Mouse (Mus musculus): ENCODE results near the gene Cdnf. TPM values are rescaled to one million over a fixed set of nuclear protein-coding genes. Genes with fewer than 3 reads are reported as not detected.

Gene Cdnf
- total RNA-seq (2021): 1 to 10 TPM; 3.4 to 4.9 TPM
- long read RNA-seq, experiment 1, partial matches to known transcripts: 0 of 3 reads
- long read RNA-seq, experiment 1, other reads (novel, unspliced or antisense): 0 of 3 reads
- long read RNA-seq, experiment 2, partial matches to known transcripts: 0 of 2 reads
- long read RNA-seq, experiment 2, other reads (novel, unspliced or antisense): 1 of 2 reads

DNA sequence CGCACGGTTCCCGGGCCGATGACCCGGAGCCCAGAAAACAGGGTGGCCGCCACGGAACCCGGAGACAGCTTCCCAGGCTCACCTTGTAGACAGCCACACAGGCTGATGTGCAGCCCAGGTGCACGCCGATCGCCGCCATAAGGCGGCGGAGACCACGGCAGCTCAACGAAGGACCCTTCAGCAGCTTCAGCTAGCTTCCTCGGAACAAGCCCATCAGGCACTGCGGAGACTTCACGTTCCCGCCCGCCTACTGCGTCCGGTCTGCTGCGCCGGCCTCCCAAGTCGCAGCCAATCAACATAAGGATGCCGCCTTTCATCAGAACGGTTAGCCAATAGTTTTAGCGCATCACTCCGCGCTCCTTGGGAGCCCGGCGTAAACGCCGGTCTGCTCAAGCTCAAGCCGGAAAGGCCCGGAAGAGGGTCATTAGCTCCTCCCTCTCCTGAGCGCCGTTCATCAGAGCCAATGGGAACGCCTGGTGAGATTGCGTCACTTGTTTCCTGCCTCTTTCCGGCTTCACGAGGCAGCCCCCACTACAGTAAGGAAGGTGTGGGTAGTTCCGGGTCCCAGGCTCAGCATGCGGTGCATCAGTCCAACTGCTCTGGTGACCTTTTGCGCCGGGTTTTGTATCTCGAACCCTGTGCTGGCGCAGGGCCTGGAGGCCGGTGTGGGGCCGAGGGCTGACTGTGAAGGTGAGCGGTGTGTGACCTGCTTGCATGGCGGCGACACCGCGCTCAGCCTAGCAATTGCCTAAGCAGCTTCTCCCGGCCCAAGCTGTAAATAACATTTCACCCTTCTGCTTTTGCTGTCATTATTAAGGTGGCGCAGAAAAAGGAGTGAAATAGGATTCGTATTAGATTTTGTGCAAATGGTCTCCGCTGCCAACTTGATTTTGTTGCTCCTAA is at the start of gene Cdnf, which contains the start of the genes Gm45902 and Hspa14:
Gene Cdnf, plus strand, starts transcription at position 479 of the 903 bp plus-strand sequence.
Gene Gm45902, minus strand, starts transcription at position 239 of the 903 bp plus-strand sequence.
Gene Hspa14, minus strand, starts transcription at position 263 of the 903 bp plus-strand sequence.
- peak; percentile 83 to 87 for DNase-seq (ENCODE audit: low spot score in 2 of 2)

DNA sequence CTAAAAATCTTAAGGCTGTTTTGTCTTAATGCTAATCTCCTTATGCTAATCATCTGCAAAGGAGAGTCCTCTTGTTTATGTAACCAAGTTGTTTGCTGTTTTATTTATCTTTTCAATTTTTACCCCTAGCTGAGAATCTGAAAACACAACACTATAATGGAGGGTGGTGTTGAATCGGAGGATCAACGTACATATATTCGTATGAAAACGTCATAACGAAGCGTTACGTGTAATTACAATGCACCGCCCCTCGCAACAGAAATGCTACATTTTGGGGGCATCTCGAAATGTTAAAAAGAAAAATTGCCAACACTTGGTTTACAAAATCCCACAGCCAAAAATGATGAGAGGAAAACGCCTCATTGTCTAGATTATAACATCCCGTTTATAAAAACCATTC is 38.9 kb upstream of the Cdnf start:
- no peak for DNase-seq (ENCODE audit: low spot score in 2 of 2)

DNA sequence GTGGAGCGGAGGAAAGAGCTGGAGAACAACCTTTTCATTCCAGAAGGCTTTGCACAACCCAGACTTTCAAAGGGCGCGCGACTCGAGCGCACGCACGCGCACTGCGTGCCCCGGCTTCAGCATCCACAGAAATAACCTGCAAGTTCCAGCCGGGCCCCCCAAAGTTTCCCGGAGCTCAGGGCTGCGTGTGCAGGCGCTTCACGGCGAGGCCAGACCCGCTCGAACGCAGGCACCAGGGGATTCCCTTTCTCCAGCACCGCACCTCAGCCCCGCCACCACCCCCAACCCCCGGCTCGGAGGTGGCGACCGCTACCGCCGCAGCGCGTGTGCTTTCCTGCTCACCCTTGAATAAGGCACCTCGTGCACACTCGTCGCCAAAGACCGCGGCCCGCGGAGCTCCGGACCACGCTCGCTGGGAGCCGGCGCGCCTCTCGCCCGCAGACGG is 38.4 kb upstream of the Cdnf start:
- DNase-seq (ENCODE audit: low spot score in 2 of 2): peak; percentile 56 to 57

DNA sequence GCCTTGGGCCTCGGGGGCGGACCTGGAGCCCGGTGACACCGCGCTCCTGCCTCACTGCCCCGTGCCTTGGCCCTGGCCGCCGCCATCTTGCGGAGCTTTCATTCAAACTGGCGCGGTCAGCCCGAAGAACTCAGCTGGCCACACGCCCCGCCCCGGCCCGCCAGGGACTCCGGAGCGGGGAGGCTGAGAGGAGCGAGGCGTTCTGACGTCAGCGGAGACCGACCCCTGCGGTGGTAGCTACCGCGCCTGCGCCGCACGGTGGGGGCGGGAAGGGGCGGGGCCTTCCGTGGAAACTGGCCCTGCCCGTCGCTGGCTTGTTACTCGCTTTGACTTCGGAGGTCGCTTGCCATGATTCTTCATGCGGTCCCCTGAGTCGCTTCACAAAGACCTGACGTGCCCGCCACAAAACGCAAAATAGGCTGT is 38.0 kb upstream of the Cdnf start, which contains the start of gene Suv39h2:
Gene Suv39h2, minus strand, starts transcription at position 171 of the 423 bp plus-strand sequence.
- peak; percentile 98 for DNase-seq (ENCODE audit: low spot score in 2 of 2)

GRCm38 (mm10) chr2:3475746-3476251 is 37.0 kb upstream of the Cdnf start:
- no peak for DNase-seq (ENCODE audit: low spot score in 2 of 2)

DNA sequence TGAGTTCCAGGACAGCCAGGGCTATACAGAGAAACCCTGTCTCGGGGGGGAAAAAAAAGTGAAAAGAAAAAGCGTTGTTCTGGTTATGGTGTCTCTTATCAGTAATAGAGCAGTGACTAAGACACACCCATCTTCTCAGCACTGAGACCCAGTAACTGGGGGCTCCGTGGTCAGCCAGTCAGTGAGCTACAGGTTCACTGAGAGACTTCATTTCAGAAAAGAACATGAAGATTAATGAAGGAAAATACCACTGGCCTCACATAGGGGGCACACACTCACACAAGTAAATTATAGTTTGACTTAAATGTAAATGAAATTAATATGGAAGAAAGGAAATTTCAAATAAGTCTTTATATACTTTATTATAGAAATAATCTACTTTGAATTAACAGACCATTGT is 32.6 kb upstream of the Cdnf start:
- DNase-seq (ENCODE audit: low spot score in 2 of 2): no peak

- no peak for DNase-seq (ENCODE audit: low spot score in 2 of 2)
These were observed 23.0 kb upstream of the Cdnf start for GRCm38 (mm10) chr2:3489816-3490215.

DNA sequence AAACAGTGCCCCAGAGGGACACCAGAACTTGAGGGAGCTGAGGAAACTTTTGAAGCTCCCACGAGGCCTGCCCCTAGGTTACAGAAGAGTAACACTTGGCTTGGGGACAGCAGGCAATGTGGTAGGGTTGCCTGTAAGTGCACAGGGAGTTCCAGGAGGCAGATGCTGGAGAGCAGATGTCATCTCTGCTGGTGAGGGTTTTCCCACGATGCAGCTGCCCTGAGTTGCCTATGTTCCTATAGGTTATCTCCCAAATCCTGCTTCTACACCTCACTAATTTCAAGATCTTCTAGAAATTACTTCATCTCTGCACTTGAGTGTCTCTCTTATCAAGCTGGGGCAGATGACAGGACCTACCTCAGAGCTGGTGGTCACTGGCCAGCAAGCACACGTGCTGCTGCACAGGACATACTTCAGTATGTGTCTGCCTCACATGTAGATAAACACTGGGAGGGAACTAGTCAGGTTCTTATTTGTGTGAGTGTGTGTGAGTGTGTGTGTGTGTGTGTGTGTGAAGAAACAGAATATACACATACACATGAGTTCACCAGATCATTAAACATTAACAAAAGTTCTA is 18.9 kb upstream of the Cdnf start:
- DNase-seq (ENCODE audit: low spot score in 2 of 2): no peak

DNA sequence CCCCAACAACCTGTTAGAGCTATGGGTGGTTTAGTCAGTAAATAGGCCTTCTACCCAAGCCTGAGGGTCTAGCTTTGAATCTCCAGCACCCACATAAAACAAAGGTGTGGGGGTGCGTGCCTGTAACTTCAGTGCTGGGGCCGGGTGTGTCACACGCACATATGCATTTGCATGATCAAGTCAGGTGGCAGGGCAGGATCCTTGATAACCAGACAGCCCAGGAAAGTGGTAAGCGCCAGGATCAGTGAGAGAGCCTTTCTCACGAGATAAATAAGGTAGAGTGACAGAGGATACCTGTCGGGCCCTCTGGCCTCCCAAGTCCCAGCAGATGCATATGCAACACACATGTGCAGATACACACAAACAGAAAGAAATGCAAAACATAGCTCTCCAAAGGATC is 13.3 kb upstream of the Cdnf start:
- no peak for DNase-seq (ENCODE audit: low spot score in 2 of 2)

- DNase-seq (ENCODE audit: low spot score in 2 of 2): no peak
These were observed 11.9 kb upstream of the Cdnf start for GRCm38 (mm10) chr2:3500886-3501285.

GRCm38 (mm10) chr2:3512076-3512475 is 754 bp upstream of the Cdnf start:
- DNase-seq (ENCODE audit: low spot score in 2 of 2): peak in 1 of 2 experiments; percentile 7

DNA sequence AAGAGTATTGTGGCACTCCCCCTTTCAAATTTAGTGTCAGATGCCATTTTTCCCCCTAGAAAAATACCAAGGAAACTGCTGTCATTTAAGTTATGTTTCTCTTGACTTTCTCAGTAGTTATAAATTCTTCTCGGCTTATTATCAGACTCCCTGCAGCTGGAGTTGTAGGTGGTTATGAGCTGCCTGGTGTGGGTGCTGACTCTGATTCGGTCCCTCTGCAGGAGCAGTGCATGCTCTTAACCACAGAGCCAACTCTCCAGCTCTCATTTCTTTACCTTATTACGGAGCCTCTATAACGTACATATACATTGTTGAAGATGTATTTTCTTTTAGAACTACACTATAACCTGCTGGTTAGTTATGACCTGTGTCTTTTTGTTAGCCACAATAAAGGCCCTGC is 9.7 kb downstream of the Cdnf start:
- no peak for DNase-seq (ENCODE audit: low spot score in 2 of 2)

DNA sequence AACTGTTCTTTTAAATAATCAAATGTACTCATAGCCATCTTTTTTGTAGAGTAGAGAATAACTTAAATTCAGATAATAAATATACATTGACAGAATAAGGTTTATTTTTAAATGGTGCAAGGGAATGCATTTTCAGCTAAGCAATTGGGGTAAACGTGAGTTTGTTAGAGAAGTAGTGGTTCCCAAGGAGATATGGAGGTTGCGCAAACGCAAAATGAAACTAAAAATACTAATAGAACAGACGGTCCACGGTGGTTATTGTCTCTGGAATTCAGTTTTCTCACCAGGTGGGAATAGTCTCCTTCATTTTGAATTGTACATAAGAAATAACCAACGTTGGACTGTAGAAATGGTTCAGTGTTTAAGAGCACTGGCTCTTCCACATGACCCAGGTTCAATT is 13.5 kb downstream of the Cdnf start:
- DNase-seq (ENCODE audit: low spot score in 2 of 2): no peak

DNA sequence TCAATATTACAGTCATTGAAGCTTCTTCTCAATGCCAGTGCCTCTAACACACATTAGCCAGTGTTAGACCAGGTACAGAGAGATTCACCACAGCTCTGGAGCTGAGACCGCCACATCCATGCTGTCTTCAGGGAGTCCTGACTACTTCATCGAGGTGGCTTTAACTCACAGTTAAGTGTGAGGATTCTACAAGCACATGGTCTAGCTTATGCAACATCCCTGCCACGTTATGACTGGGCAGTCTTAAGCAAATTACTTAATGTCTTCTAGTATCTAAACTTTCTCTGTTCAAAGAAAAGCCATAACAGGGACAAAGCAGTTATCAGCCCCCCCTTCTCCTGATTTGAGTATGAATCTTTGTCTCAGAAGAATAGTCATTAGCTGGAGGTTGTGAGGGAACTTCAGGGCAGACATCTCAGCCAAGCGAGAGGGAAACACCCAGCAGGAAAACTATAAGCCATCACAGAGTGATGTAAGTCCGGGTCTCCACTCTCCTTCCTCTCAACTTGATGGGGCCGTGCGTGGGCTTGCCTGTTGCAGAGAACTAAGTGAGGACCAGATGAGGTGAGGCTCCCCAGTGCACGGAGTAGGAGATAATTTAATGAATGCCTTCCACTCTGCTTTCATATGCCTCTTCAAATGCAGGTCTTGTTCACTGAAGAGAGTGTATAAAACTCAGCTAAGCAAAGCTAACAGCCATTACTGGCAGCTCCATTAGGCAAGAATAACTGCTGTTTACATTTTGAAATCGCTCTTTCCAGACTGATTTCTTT is 28.7 kb downstream of the Cdnf start:
- no peak for DNase-seq (ENCODE audit: low spot score in 2 of 2)

- DNase-seq (ENCODE audit: low spot score in 2 of 2): no peak
These were observed 33.2 kb downstream of the Cdnf start for GRCm38 (mm10) chr2:3546055-3546454.

GRCm38 (mm10) chr2:3546588-3546987 is 33.8 kb downstream of the Cdnf start:
- peak; percentile 39 to 53 for DNase-seq (ENCODE audit: low spot score in 2 of 2)

GRCm38 (mm10) chr2:3570186-3570585 is 57.4 kb downstream of the Cdnf start, which contains the start of gene Fam107b:
Fam107b (plus strand) TSS chr2:3570488.
- DNase-seq (ENCODE audit: low spot score in 2 of 2): no peak

DNA sequence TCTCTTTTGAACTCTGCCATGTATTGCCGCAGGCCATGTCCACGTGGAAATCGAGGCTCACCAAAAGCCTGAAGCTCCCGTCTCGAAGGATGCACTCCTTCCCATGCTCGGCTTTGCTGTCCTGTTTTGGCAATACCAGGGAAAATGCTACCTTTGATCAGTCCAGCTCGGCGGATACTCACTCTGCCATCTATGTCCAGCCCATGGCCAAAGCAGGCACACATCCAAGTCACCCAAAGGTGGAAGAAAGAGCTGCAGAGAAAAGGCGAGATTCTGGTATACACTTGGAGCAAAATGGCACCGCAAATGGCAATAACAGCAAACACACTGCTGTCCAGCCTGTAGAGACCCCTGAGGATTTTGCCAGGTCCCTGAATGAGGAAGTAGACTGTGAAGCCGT is 57.8 kb downstream of the Cdnf start:
- no peak for DNase-seq (ENCODE audit: low spot score in 2 of 2)

GRCm38 (mm10) chr2:3573883-3574282 is 61.1 kb downstream of the Cdnf start:
- DNase-seq (ENCODE audit: low spot score in 2 of 2): no peak

GRCm38 (mm10) chr2:3575140-3575539 is 62.3 kb downstream of the Cdnf start:
- no peak for DNase-seq (ENCODE audit: low spot score in 2 of 2)

Data from adrenal gland, adult 18-20 months (tissue).